ENCODE assay signal across 9 mouse cellular contexts in genomic region chr3:87408171-87408570, GRCm38 (mm10). TPM values are rescaled to one million over a fixed set of nuclear protein-coding genes. Genes with fewer than 3 reads are reported as not detected.
DNase-seq lines count a peak whose midpoint lies in the region; ATAC-seq and TF ChIP-seq lines count a peak whose summit lies in the region.
"Had no signal": no experiment of that assay in that cellular context is flagged by ENCODE, and none has a peak within 500 bp of the region (broad histone marks: within the 10 kb centered on the region; RNA-seq: fewer than 3 reads in every experiment).

No protein-coding gene starts in this region.

- DNase-seq in kidney, postnatal 0 days (ENCODE audit: low spot score), result peak; percentile 37
- DNase-seq in kidney, adult 18-20 months, result no peak
- DNase-seq in MEL (ENCODE audit: low read depth, low spot score), result peak; percentile 78
- DNase-seq in embryonic facial prominence, embryonic 11.5 days (ENCODE audit: low spot score), result peak; percentile 41
- DNase-seq in mesoderm, embryonic 11.5 days (ENCODE audit: low read depth, low spot score), result peak; percentile 61
- DNase-seq in Muller cell, postnatal 12 days (ENCODE audit: inconsistent ontology term), result no peak
- DNase-seq in cerebellum, postnatal 36 days, result no peak
- no peak for DNase-seq in left cerebral cortex, postnatal 14 days (ENCODE audit: low spot score in 2 of 2)

- no peaks in the 10 kb centered on the region for H3K4me1 ChIP-seq in kidney, postnatal 0 days (replicated peaks; ENCODE audit: insufficient read depth, low read length)
- peaks cover 0 to 31% of the 10 kb centered on the region in 2 experiments; a peak in 2 of 4 replicates for H3K4me1 ChIP-seq in MEL (ENCODE audit: control insufficient read depth in 1 of 2, insufficient read depth in 2 of 2, low read length in 2 of 2)
- no peaks in the 10 kb centered on the region for H3K4me1 ChIP-seq in embryonic facial prominence, embryonic 11.5 days (ENCODE audit: control insufficient read depth, insufficient read depth, low read length)

- no peaks in the 10 kb centered on the region; the same call in 1 of the 2 replicates for H3K79me2 ChIP-seq in MEL (ENCODE audit: control insufficient read depth, insufficient read depth, low read length, poor library complexity)

- no peak for TF ChIP-seq POLR2A in MEL (IDR thresholded peaks at IDR 0.05; ENCODE audit: control insufficient read depth in 1 of 2, insufficient read depth in 1 of 2, low read depth in 1 of 2, low read length in 2 of 2, poor library complexity in 1 of 2)

- no peak overlapping the region for H3K27ac ChIP-seq in kidney, postnatal 0 days
- no peak overlapping the region for H3K27ac ChIP-seq in MEL (ENCODE audit: control insufficient read depth, low read depth, low read length)
- H3K27ac ChIP-seq in embryonic facial prominence, embryonic 11.5 days (replicated peaks; ENCODE audit: low read depth, low read length), result no peak overlapping the region

- H3K9ac ChIP-seq in kidney, postnatal 0 days (ENCODE audit: low read depth, low read length), result no peak overlapping the region
- no peak overlapping the region for H3K9ac ChIP-seq in MEL (ENCODE audit: control insufficient read depth, low read depth, low read length, poor library complexity, severe bottlenecking)
- no peak overlapping the region for H3K9ac ChIP-seq in embryonic facial prominence, embryonic 11.5 days (replicated peaks; ENCODE audit: low read length)

- ATAC-seq in kidney, postnatal 0 days (replicated peaks; ENCODE audit: low FRiP score, low read depth), result no peak
- no peak for ATAC-seq in embryonic facial prominence, embryonic 11.5 days (replicated peaks; ENCODE audit: insufficient number of reproducible peaks, low FRiP score, low TSS enrichment, low read depth)

- intact Hi-C loops in left cerebral cortex, postnatal 14 days (cut with DNase I), result no loop called here

- TF ChIP-seq CTCF in kidney, postnatal 0 days (IDR thresholded peaks at IDR 0.05; ENCODE audit: low read depth), result peak; percentile 54
- peak; percentile 37 to 64 (median 64) for TF ChIP-seq CTCF in MEL (IDR thresholded peaks at IDR 0.05 in 2 of 3, conservative IDR thresholded peaks at IDR 0.05 in 1 of 3; ENCODE audit: control insufficient read depth in 1 of 3, insufficient read depth in 1 of 3, low read depth in 2 of 3, low read length in 3 of 3, poor library complexity in 1 of 3, severe bottlenecking in 1 of 3)

- WGBS in kidney, postnatal 0 days, result 22% methylated on average over 4 of the region's 4 CpGs
- WGBS in embryonic facial prominence, embryonic 11.5 days, result 33% methylated on average over 4 of the region's 4 CpGs

- TF ChIP-seq RAD21 in MEL (IDR thresholded peaks at IDR 0.05; ENCODE audit: low read depth, low read length), result peak; percentile 61

- no peak for TF ChIP-seq EP300 in MEL (IDR thresholded peaks at IDR 0.05; ENCODE audit: low read depth in 1 of 2, low read length in 2 of 2)

- no peak overlapping the region for H3K4me3 ChIP-seq in kidney, postnatal 0 days (replicated peaks; ENCODE audit: low read depth, low read length)
- no peak overlapping the region for H3K4me3 ChIP-seq in MEL (ENCODE audit: control insufficient read depth in 1 of 2, insufficient read depth in 1 of 2, low read depth in 2 of 2, low read length in 2 of 2)
- no peak overlapping the region for H3K4me3 ChIP-seq in embryonic facial prominence, embryonic 11.5 days (ENCODE audit: low read depth, low read length)

- no peaks in the 10 kb centered on the region for H3K36me3 ChIP-seq in kidney, postnatal 0 days (ENCODE audit: insufficient read depth, low read length)
- H3K36me3 ChIP-seq in MEL (ENCODE audit: control insufficient read depth in 1 of 2, insufficient read depth in 2 of 2, low read length in 2 of 2), result peaks cover 0 to 18% of the 10 kb centered on the region in 2 experiments; a peak in 2 of 4 replicates
- no peaks in the 10 kb centered on the region for H3K36me3 ChIP-seq in embryonic facial prominence, embryonic 11.5 days (replicated peaks; ENCODE audit: control insufficient read depth, insufficient read depth, low read depth, low read length)

- no peak overlapping the region for H3K4me2 ChIP-seq in kidney, postnatal 0 days (ENCODE audit: low read length)
- H3K4me2 ChIP-seq in embryonic facial prominence, embryonic 11.5 days (ENCODE audit: low read depth, low read length), result no peak overlapping the region

- H3K9me3 ChIP-seq in kidney, postnatal 0 days (replicated peaks; ENCODE audit: low read length), result no peaks in the 10 kb centered on the region
- H3K9me3 ChIP-seq in MEL (replicated peaks; ENCODE audit: insufficient read depth, low read length), result no peaks in the 10 kb centered on the region
- H3K9me3 ChIP-seq in embryonic facial prominence, embryonic 11.5 days (replicated peaks; ENCODE audit: control insufficient read depth, low read length), result no peaks in the 10 kb centered on the region

- no peaks in the 10 kb centered on the region for H3K27me3 ChIP-seq in kidney, postnatal 0 days (ENCODE audit: insufficient read depth, low read length)
- no peaks in the 10 kb centered on the region for H3K27me3 ChIP-seq in MEL (ENCODE audit: control insufficient read depth in 1 of 2, insufficient read depth in 2 of 2, low read length in 2 of 2)
- no peaks in the 10 kb centered on the region for H3K27me3 ChIP-seq in embryonic facial prominence, embryonic 11.5 days (ENCODE audit: control insufficient read depth, insufficient read depth, low read length)

TF ChIP-seq in MEL, 35 proteins besides CTCF, POLR2A, EP300 and RAD21:
- TF ChIP-seq RCOR1 (IDR thresholded peaks at IDR 0.05; ENCODE audit: low read depth, low read length), result no peak
- TF ChIP-seq SMC3 (IDR thresholded peaks at IDR 0.05; ENCODE audit: low read depth, low read length), result peak; percentile 46

RNA-seq across cellular contexts. Expression of gene Fcrl5, which starts 27.4 kb away (rescaled TPM):
- not detected in 2 replicates for polyA plus RNA-seq in kidney, postnatal 0 days (2015; fragmentation: Nextera tagmentation; extraction: Ambion mirVana)
- total RNA-seq in MEL (2012; rRNA removed), result not detected in 2 replicates
- polyA plus RNA-seq in MEL (2012; ENCODE audit: insufficient read depth in 1 of 2, insufficient read length in 2 of 2, low read depth in 1 of 2, low replicate concordance in 2 of 2, missing spikeins in 1 of 2), result under 1 TPM in 1 of 2 experiments, not detected in 1; 0.03 TPM
- polyA plus RNA-seq in embryonic facial prominence, embryonic 11.5 days (2014; fragmentation: Nextera tagmentation; extraction: Ambion mirVana), result not detected in 2 replicates
- under 1 TPM in 1 of 2 experiments, not detected in 1; 0.17 TPM for total RNA-seq in left cerebral cortex, postnatal 14 days (2021)
- polyA plus RNA-seq: neural tube, embryonic 14.5 days had no signal

RNA-seq across cellular contexts. Expression of gene Fcrl1, which starts 32.0 kb away (rescaled TPM):
- 0.34 TPM in 2 replicates for polyA plus RNA-seq in kidney, postnatal 0 days (2015; fragmentation: Nextera tagmentation; extraction: Ambion mirVana)
- total RNA-seq in MEL (2012; rRNA removed), result not detected in 2 replicates
- polyA plus RNA-seq in MEL (2012; ENCODE audit: insufficient read depth in 1 of 2, insufficient read length in 2 of 2, low read depth in 1 of 2, low replicate concordance in 2 of 2, missing spikeins in 1 of 2), result under 1 TPM in 1 of 2 experiments, not detected in 1; 0.07 TPM
- 0.25 TPM in 1 of 2 replicates, not detected in the other for polyA plus RNA-seq in embryonic facial prominence, embryonic 11.5 days (2014; fragmentation: Nextera tagmentation; extraction: Ambion mirVana)
- under 1 TPM in 1 of 2 experiments, not detected in 1; 0.68 TPM for total RNA-seq in left cerebral cortex, postnatal 14 days (2021)
- polyA plus RNA-seq: neural tube, embryonic 14.5 days had no signal

RNA-seq across cellular contexts. Expression of gene Cd5l, which starts 50.5 kb away (rescaled TPM):
- 0.06 and 0.09 TPM in 2 replicates for polyA plus RNA-seq in kidney, postnatal 0 days (2015; fragmentation: Nextera tagmentation; extraction: Ambion mirVana)
- total RNA-seq in MEL (2012; rRNA removed), result not detected in 2 replicates
- polyA plus RNA-seq in MEL (2012; ENCODE audit: insufficient read depth in 1 of 2, insufficient read length in 2 of 2, low read depth in 1 of 2, low replicate concordance in 2 of 2, missing spikeins in 1 of 2), result not detected
- not detected in 2 replicates for polyA plus RNA-seq in embryonic facial prominence, embryonic 11.5 days (2014; fragmentation: Nextera tagmentation; extraction: Ambion mirVana)
- total RNA-seq in left cerebral cortex, postnatal 14 days (2021), result not detected
- polyA plus RNA-seq: neural tube, embryonic 14.5 days had no signal

Comparison
In these comparisons a context has a peak if more than half of its experiments do, and no peak if none do; other contexts are left out.
1. DNase-seq: peak in kidney, postnatal 0 days (single experiment), MEL (single experiment), embryonic facial prominence, embryonic 11.5 days (single experiment) and mesoderm, embryonic 11.5 days (single experiment); none in kidney, adult 18-20 months (single experiment), Muller cell, postnatal 12 days (single experiment), cerebellum, postnatal 36 days (0 of 2) and left cerebral cortex, postnatal 14 days (0 of 2).